Mouse (Mus musculus) MEL (cell line): ENCODE results near the gene Pml. TPM values are rescaled to one million over a fixed set of nuclear protein-coding genes. Genes with fewer than 3 reads are reported as not detected.

Experiments used
- DNase-seq: peaks from one replicate; pipeline ENCODE4 v3.0.0; 2011; ENCODE audit warnings: low read depth, low spot score
- H3K27ac ChIP-seq: 2 replicates; pipeline ENCODE4 v1.5.1; 2012; ENCODE audit warnings: low read depth, mild to moderate bottlenecking, control low read depth, low read length, moderate library complexity; ENCODE audit not compliant: control insufficient read depth
- H3K27me3 ChIP-seq, 2 experiments: fragments of 150-350 bp in 1 of 2; sonication (generic) in 1 of 2; 2 replicates each; pipeline ENCODE4 v1.6.1; 2012; ENCODE audit warnings: low read length in 2 of 2, mild to moderate bottlenecking in 2 of 2, improper control_type of control experiment in 1 of 2, moderate library complexity in 1 of 2; ENCODE audit not compliant: insufficient read depth in 2 of 2, control insufficient read depth in 1 of 2
- H3K36me3 ChIP-seq, 2 experiments: 2 replicates each; pipeline ENCODE4 v1.6.1; 2012 to 2014; ENCODE audit warnings: low read length in 2 of 2, improper control_type of control experiment in 1 of 2, inconsistent platforms in 1 of 2, mild to moderate bottlenecking in 1 of 2; ENCODE audit not compliant: insufficient read depth in 2 of 2, control insufficient read depth in 1 of 2
- H3K4me1 ChIP-seq, 2 experiments: fragments of 150-350 bp in 1 of 2; sonication (generic) in 1 of 2; 2 replicates each; pipeline ENCODE4 v1.6.1; 2012; ENCODE audit warnings: low read length in 2 of 2, improper control_type of control experiment in 1 of 2, mild to moderate bottlenecking in 1 of 2; ENCODE audit not compliant: insufficient read depth in 2 of 2, control insufficient read depth in 1 of 2
- H3K4me3 ChIP-seq, 2 experiments: fragments of 150-350 bp in 1 of 2; sonication (generic) in 1 of 2; 2 replicates each; pipeline ENCODE4 v1.5.1; 2012; ENCODE audit warnings: low read depth in 2 of 2, low read length in 2 of 2, mild to moderate bottlenecking in 2 of 2, moderate library complexity in 2 of 2, control low read depth in 1 of 2, improper control_type of control experiment in 1 of 2; ENCODE audit not compliant: control insufficient read depth in 1 of 2, insufficient read depth in 1 of 2
- H3K79me2 ChIP-seq: 2 replicates; pipeline ENCODE4 v1.6.1; 2012; ENCODE audit warnings: mild to moderate bottlenecking, low read length, moderate library complexity; ENCODE audit not compliant: control insufficient read depth, poor library complexity, insufficient read depth
- H3K9ac ChIP-seq: 2 replicates; pipeline ENCODE4 v1.6.1; 2012; ENCODE audit warnings: low read depth, mild to moderate bottlenecking, control low read depth, low read length, moderate library complexity; ENCODE audit not compliant: control insufficient read depth, poor library complexity, severe bottlenecking
- H3K9me3 ChIP-seq: fragments of 150-350 bp; sonication (generic); replicated peaks from 2 replicates; pipeline ENCODE4 v1.6.1; 2012; ENCODE audit warnings: mild to moderate bottlenecking, low read length, improper control_type of control experiment, moderate library complexity; ENCODE audit not compliant: insufficient read depth
- BHLHE40 ChIP-seq: IDR thresholded peaks from 2 replicates; pipeline ENCODE4 v1.6.1; 2012; ENCODE audit warnings: low read depth, mild to moderate bottlenecking, inconsistent platforms, low read length, improper control_type of control experiment, borderline replicate concordance
- CHD2 ChIP-seq: IDR thresholded peaks from 2 replicates; pipeline ENCODE4 v1.6.1; 2011; ENCODE audit warnings: low read length, improper control_type of control experiment
- ELF1 ChIP-seq: IDR thresholded peaks from 2 replicates; pipeline ENCODE4 v1.6.1; 2014; ENCODE audit warnings: low read depth, mild to moderate bottlenecking, inconsistent platforms, low read length, improper control_type of control experiment, moderate library complexity
- EP300 ChIP-seq, 2 experiments: IDR thresholded peaks; 2 replicates each; pipeline ENCODE4 v1.6.1; 2011; ENCODE audit warnings: improper control_type of control experiment in 2 of 2, low read length in 2 of 2, low read depth in 1 of 2, mild to moderate bottlenecking in 1 of 2
- GABPA ChIP-seq: IDR thresholded peaks from 2 replicates; pipeline ENCODE4 v1.6.1; 2012; ENCODE audit warnings: low read depth, mild to moderate bottlenecking, inconsistent platforms, low read length, improper control_type of control experiment, moderate library complexity
- JUND ChIP-seq: IDR thresholded peaks from 2 replicates; pipeline ENCODE4 v1.6.1; 2011; ENCODE audit warnings: low read depth, mild to moderate bottlenecking, improper control_type of control experiment, low read length
- KAT2A ChIP-seq: conservative IDR thresholded peaks from 2 replicates; pipeline ENCODE4 v1.6.1; 2012; ENCODE audit warnings: low read depth, low read length, improper control_type of control experiment, inconsistent platforms
- MAFK ChIP-seq: IDR thresholded peaks from 2 replicates; pipeline ENCODE4 v1.6.1; 2011; ENCODE audit warnings: low read depth, mild to moderate bottlenecking, low read length, improper control_type of control experiment, borderline replicate concordance
- MYB ChIP-seq: IDR thresholded peaks from 2 replicates; pipeline ENCODE4 v1.6.1; 2011; ENCODE audit warnings: mild to moderate bottlenecking, low read depth, low read length, improper control_type of control experiment
- MYC ChIP-seq: IDR thresholded peaks from 2 replicates; pipeline ENCODE4 v1.6.1; 2011; ENCODE audit warnings: low read depth, mild to moderate bottlenecking, low read length, improper control_type of control experiment, moderate library complexity
- POLR2A ChIP-seq, 2 experiments: IDR thresholded peaks; 2 replicates each; pipeline ENCODE4 v1.6.1; 2011 to 2012; ENCODE audit warnings: low read length in 2 of 2, mild to moderate bottlenecking in 2 of 2, control low read depth in 1 of 2, improper control_type of control experiment in 1 of 2, low read depth in 1 of 2, moderate library complexity in 1 of 2; ENCODE audit not compliant: control insufficient read depth in 1 of 2, insufficient read depth in 1 of 2, poor library complexity in 1 of 2
- POLR2AphosphoS5 ChIP-seq: IDR thresholded peaks from 2 replicates; pipeline ENCODE4 v1.6.1; 2012; ENCODE audit warnings: low read depth, borderline replicate concordance, mild to moderate bottlenecking, inconsistent platforms, low read length, moderate library complexity, mixed read lengths
- RCOR1 ChIP-seq: IDR thresholded peaks from 2 replicates; pipeline ENCODE4 v1.6.1; 2012; ENCODE audit warnings: low read depth, mild to moderate bottlenecking, inconsistent platforms, low read length, improper control_type of control experiment
- SMC3 ChIP-seq: IDR thresholded peaks from 2 replicates; pipeline ENCODE4 v1.6.1; 2011; ENCODE audit warnings: low read depth, low read length, improper control_type of control experiment
- TAL1 ChIP-seq: IDR thresholded peaks from 2 replicates; pipeline ENCODE4 v1.6.1; 2012; ENCODE audit warnings: mild to moderate bottlenecking, inconsistent platforms, low read length, moderate library complexity, mixed read lengths
- TCF12 ChIP-seq: IDR thresholded peaks from 2 replicates; pipeline ENCODE4 v1.6.1; 2014; ENCODE audit warnings: low read depth, mild to moderate bottlenecking, inconsistent platforms, low read length, improper control_type of control experiment, moderate library complexity
- USF1 ChIP-seq: IDR thresholded peaks from 2 replicates; pipeline ENCODE4 v1.6.1; 2014; ENCODE audit warnings: low read depth, mild to moderate bottlenecking, inconsistent platforms, low read length, improper control_type of control experiment, moderate library complexity
- ZC3H11A ChIP-seq: IDR thresholded peaks from 2 replicates; pipeline ENCODE4 v1.6.1; 2012; ENCODE audit warnings: low read depth, mild to moderate bottlenecking, inconsistent platforms, low read length, improper control_type of control experiment
- ZKSCAN1 ChIP-seq: IDR thresholded peaks from 2 replicates; pipeline ENCODE4 v1.6.1; 2012; ENCODE audit warnings: low read depth, mild to moderate bottlenecking, inconsistent platforms, low read length, improper control_type of control experiment, moderate library complexity
- ZMIZ1 ChIP-seq: IDR thresholded peaks from 2 replicates; pipeline ENCODE4 v1.6.1; 2012; ENCODE audit warnings: low read depth, mild to moderate bottlenecking, inconsistent platforms, low read length, improper control_type of control experiment, moderate library complexity
- polyA plus RNA-seq, 2 experiments: library from polyadenylated mRNA; stranded (reverse) in 1 of 2; unstranded in 1 of 2; fragments of >175 nt in 1 of 2; fragments of >200 nt in 1 of 2; gene quantifications; 2 replicates each; pipeline versions ENCODE4 v1.2.1 to v1.2.4; 2012; ENCODE audit warnings: low replicate concordance in 2 of 2, low read depth in 1 of 2; ENCODE audit not compliant: insufficient read length in 2 of 2, insufficient read depth in 1 of 2, missing spikeins in 1 of 2
- total RNA-seq: library from RNA; depleted of rRNA; stranded (reverse); fragments of 300-350 nt; gene quantifications from 2 replicates; pipeline ENCODE4 v1.2.3, GENCODE M21; 2012

Pml gene
- total and polyA plus RNA-seq, 3 experiments: 25.2 to 56.6 TPM; not detected in 1

DNA sequence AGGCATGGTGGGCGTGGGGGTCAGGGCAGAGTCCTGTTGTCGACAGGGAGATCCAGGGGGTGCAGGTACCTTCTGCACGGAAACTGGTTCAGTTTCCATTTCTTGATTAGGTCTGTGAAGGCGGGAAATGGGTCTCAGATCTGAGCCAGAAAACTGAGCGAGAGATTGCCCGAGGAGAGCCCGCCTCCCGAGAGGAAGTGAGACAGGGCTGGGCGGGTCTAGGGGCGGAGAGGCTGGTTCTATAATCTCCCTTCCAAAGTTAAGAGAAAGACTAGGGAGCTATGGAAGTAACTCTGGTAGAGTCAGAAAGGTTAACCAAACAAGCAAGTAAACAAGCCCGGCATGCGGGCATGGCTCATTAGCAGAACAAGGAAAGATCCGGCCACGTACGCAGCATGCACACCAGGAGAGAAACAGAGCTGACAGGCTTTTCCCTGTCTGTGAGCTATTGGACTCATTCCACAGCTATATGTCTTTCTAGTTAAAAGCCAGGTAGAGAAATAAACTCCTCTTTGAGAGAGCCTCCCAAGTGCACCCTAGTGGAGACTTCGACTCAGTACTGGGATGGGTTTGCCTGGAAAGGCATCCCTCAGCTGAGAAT, at the start of gene Pml (continued):
- TF ChIP-seq SMC3: 0 out of 2 replicates have a peak, but pooled peaks have one; percentile 6
- TF ChIP-seq ELF1: no peak
- TF ChIP-seq JUND: no peak

DNA sequence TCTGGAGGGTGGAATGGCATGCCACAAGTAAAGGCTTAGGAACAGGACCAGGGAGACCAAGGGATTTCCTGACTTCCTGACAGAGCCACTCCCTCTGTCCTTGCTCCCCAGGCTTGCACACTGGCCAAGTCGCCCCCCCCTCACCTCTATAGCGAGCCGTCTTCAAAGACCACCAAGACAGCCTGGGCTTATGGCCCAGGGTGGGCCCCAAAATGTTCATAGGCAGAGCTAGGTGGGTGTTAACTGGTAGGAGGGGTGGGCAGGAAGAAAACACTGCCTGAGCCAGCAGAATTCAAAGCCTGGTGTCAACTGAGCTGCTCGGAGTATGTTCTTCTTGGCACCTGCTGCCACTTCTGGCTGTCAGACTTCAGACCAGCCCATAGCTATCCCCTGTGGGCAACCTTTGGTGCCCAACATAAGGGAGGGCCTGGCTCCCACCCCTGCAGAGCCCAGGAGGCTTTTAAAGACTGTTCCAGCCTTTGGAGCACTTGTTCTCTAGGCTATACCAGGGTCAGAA, 48.4 kb upstream of the Pml start:
- no peak for DNase-seq
- no peaks in the 10 kb centered on the region for H3K79me2 ChIP-seq
- no peaks in the 10 kb centered on the region for H3K36me3 ChIP-seq
- no peaks in the 10 kb centered on the region for H3K4me1 ChIP-seq
- no peak overlapping the region for H3K27ac ChIP-seq
- no peak overlapping the region for H3K9ac ChIP-seq
- H3K4me3 ChIP-seq: no peak overlapping the region
- TF ChIP-seq TCF12 (no peak), KAT2A (no peak), POLR2A (IDR thresholded peaks at IDR 0.05; ENCODE audit: control insufficient read depth in 1 of 2, insufficient read depth in 1 of 2, low read depth in 1 of 2, low read length in 2 of 2, poor library complexity in 1 of 2) (no peak), MYC (no peak), JUND (no peak), ZC3H11A (no peak), MYB (no peak), MAFK (no peak), ZKSCAN1 (no peak), CHD2 (no peak), TAL1 (no peak), BHLHE40 (no peak), POLR2AphosphoS5 (no peak), EP300 (IDR thresholded peaks at IDR 0.05; ENCODE audit: low read depth in 1 of 2, low read length in 2 of 2) (no peak), SMC3 (no peak), USF1 (no peak), RCOR1 (no peak), ZMIZ1 (no peak), GABPA (no peak), ELF1 (no peak)
- H3K27me3 ChIP-seq: peaks cover 18 to 27% of the 10 kb centered on the region in 2 experiments
- H3K9me3 ChIP-seq: no peaks in the 10 kb centered on the region
